Mouse (Mus musculus) frontal cortex, adult 2 months (tissue): ENCODE measurements around the gene Upk3b. TPM values are rescaled to one million over a fixed set of nuclear protein-coding genes. Genes with fewer than 3 reads are reported as not detected.

ENCODE experiments used
- polyA plus RNA-seq: library from polyadenylated mRNA; depleted of rRNA; stranded (reverse); fragments of >200 nt; gene quantifications from 2 replicates; pipeline ENCODE4 v1.2.3, GENCODE M21; 2012; rRNA removed

Gene Upk3b
- polyA plus RNA-seq, 1 experiment = not detected

Other genes starting within 250 kb of the Upk3b start
- gene Srrm3, start 231.6 kb upstream of the Upk3b start, polyA plus RNA-seq = 90.2 and 94.9 TPM in 2 replicates
- gene Hspb1, start 150.6 kb upstream of the Upk3b start, polyA plus RNA-seq = 29.6 and 40.7 TPM in 2 replicates
- gene Ywhag, start 103.9 kb upstream of the Upk3b start, polyA plus RNA-seq = 528 and 551 TPM in 2 replicates
- 2.6 and 2.9 TPM in 2 replicates for gene Ssc4d, start 64.0 kb upstream of the Upk3b start, polyA plus RNA-seq
- gene Zp3, start 58.4 kb upstream of the Upk3b start, polyA plus RNA-seq = 0.06 TPM in 1 of 2 replicates, not detected in the other
- gene Dtx2, start 43.7 kb upstream of the Upk3b start, polyA plus RNA-seq = 10.5 and 10.6 TPM in 2 replicates
- gene Upk3bl, start 16.0 kb downstream of the Upk3b start, polyA plus RNA-seq = 0.22 and 0.67 TPM in 2 replicates
- 23.9 and 24.6 TPM in 2 replicates for gene Rasa4, start 45.4 kb downstream of the Upk3b start, polyA plus RNA-seq
- 121 TPM in 2 replicates for gene Polr2j, start 78.1 kb downstream of the Upk3b start, polyA plus RNA-seq
- 21.9 and 24.4 TPM in 2 replicates for gene Lrwd1, start 97.6 kb downstream of the Upk3b start, polyA plus RNA-seq
- 11.5 and 12.1 TPM in 2 replicates for gene Alkbh4, start 97.7 kb downstream of the Upk3b start, polyA plus RNA-seq
- gene Orai2, start 132.2 kb downstream of the Upk3b start, polyA plus RNA-seq = 58.3 and 62.3 TPM in 2 replicates
- 38.4 and 41.2 TPM in 2 replicates for gene Prkrip1, start 160.5 kb downstream of the Upk3b start, polyA plus RNA-seq
- 11.2 and 12.1 TPM in 2 replicates for gene Sh2b2, start 208.1 kb downstream of the Upk3b start, polyA plus RNA-seq